Mouse (Mus musculus) midbrain, embryonic 12.5 days (tissue): Measurements from ENCODE around the gene Olfr62. TPM values are rescaled to one million over a fixed set of nuclear protein-coding genes. Genes with fewer than 3 reads are reported as not detected.

Experiments
- ATAC-seq: fragments of 200-750 bp; cut with Nextera tagmentation; 2 replicates; pipeline ENCODE4 v1.8.0; 2017; ENCODE audit warnings: low read depth, moderate TSS enrichment, moderate library complexity; ENCODE audit not compliant: low FRiP score
- H3K27ac ChIP-seq: fragments of 300-500 bp; sonication (generic); replicated peaks from 2 replicates; pipeline ENCODE4 v1.5.1; 2016; ENCODE audit warnings: mild to moderate bottlenecking
- H3K27me3 ChIP-seq: fragments of 300-500 bp; sonication (generic); 2 replicates; pipeline ENCODE4 v1.6.1; 2016; ENCODE audit warnings: mild to moderate bottlenecking
- H3K36me3 ChIP-seq: fragments of 300-500 bp; sonication (generic); 2 replicates; pipeline ENCODE4 v1.6.1; 2016
- H3K4me1 ChIP-seq: fragments of 300-500 bp; sonication (generic); 2 replicates; pipeline ENCODE4 v1.6.1; 2016
- H3K4me2 ChIP-seq: fragments of 300-500 bp; sonication (generic); replicated peaks from 2 replicates; pipeline ENCODE4 v1.6.1; 2016; ENCODE audit warnings: mild to moderate bottlenecking, moderate library complexity
- H3K4me3 ChIP-seq: fragments of 300-500 bp; sonication (generic); 2 replicates; pipeline ENCODE4 v1.5.1; 2016; ENCODE audit warnings: mild to moderate bottlenecking
- H3K9ac ChIP-seq: fragments of 300-500 bp; sonication (generic); replicated peaks from 2 replicates; pipeline ENCODE4 v1.6.1; 2016; ENCODE audit warnings: mild to moderate bottlenecking, moderate library complexity
- H3K9me3 ChIP-seq: fragments of 300-500 bp; sonication (generic); 2 replicates; pipeline ENCODE4 v1.6.1; 2016; ENCODE audit warnings: mild to moderate bottlenecking
- WGBS: fragments of 180-500 bp; shearing (Covaris S2); methylation state at CpG from one replicate; pipeline ENCODE4 v1.1.7; 2016; 5-methylcytosine and 5-hydroxymethylcytosine counted together
- polyA plus RNA-seq: library from polyadenylated mRNA; unstranded; fragments of >200 nt; fragmentation: Nextera tagmentation; extraction: Ambion mirVana; gene quantifications from 2 replicates; pipeline ENCODE4 v1.2.1, GENCODE M21; 2016

The Olfr62 gene
- polyA plus RNA-seq, 1 experiment from 2014 or later: not detected

- Histone ChIP-seq H3K27ac (no peak within 1 kb of the TSS), H3K4me1 (peaks cover 5% of the 10 kb centered on the region; the same call in 1 of the 2 replicates), H3K36me3 (no peaks in the 10 kb centered on the region), H3K4me3 (no peak within 1 kb of the TSS), H3K9ac (no peak within 1 kb of the TSS), H3K9me3 (no peaks in the 10 kb centered on the region), H3K27me3 (no peaks in the 10 kb centered on the region), H3K4me2 (no peak within 1 kb of the TSS)
- no peak for ATAC-seq
- 57% methylated on average over 12 of the region's 12 CpGs for WGBS
Measured at GRCm38 (mm10) chr4:118692412-118692973, 33.7 kb downstream of the Olfr62 start, which contains the start of gene Olfr1342. Olfr1342 (minus strand) TSS chr4:118692756.

GRCm38 (mm10) chr4:118693812-118694211, 35.1 kb downstream of the Olfr62 start:
- Histone ChIP-seq H3K4me1 (peaks cover 5% of the 10 kb centered on the region; the same call in 1 of the 2 replicates), H3K9me3 (no peaks in the 10 kb centered on the region), H3K27ac (no peak overlapping the region), H3K36me3 (no peaks in the 10 kb centered on the region), H3K27me3 (no peaks in the 10 kb centered on the region), H3K9ac (no peak overlapping the region), H3K4me2 (no peak overlapping the region), H3K4me3 (no peak overlapping the region)
- ATAC-seq: no peak
- 51% methylated on average over 2 of the region's 2 CpGs for WGBS

GRCm38 (mm10) chr4:118703223-118703622, 44.5 kb downstream of the Olfr62 start, which contains the start of gene Olfr1341:
Olfr1341 (plus strand) TSS chr4:118703523.
- ATAC-seq: no peak
- no peaks in the 10 kb centered on the region for H3K9me3 ChIP-seq
- H3K27ac ChIP-seq: no peak within 1 kb of the TSS
- 82% methylated on average over 3 of the region's 3 CpGs for WGBS
- no peak within 1 kb of the TSS for H3K9ac ChIP-seq
- no peaks in the 10 kb centered on the region for H3K4me1 ChIP-seq
- no peaks in the 10 kb centered on the region for H3K36me3 ChIP-seq
- no peak within 1 kb of the TSS for H3K4me2 ChIP-seq
- no peak within 1 kb of the TSS for H3K4me3 ChIP-seq
- H3K27me3 ChIP-seq: no peaks in the 10 kb centered on the region

- WGBS: 83% methylated on average over 5 of the region's 5 CpGs
- H3K9me3 ChIP-seq: no peaks in the 10 kb centered on the region
Measured at GRCm38 (mm10) chr4:118708086-118708485, 49.3 kb downstream of the Olfr62 start.

GRCm38 (mm10) chr4:118711656-118712055, 52.9 kb downstream of the Olfr62 start:
- 17% methylated on average over 1 of the region's 1 CpGs for WGBS
- H3K9ac ChIP-seq: no peak overlapping the region
- no peak overlapping the region for H3K27ac ChIP-seq
- no peaks in the 10 kb centered on the region for H3K4me1 ChIP-seq
- H3K27me3 ChIP-seq: no peaks in the 10 kb centered on the region
- no peaks in the 10 kb centered on the region for H3K36me3 ChIP-seq
- no peak overlapping the region for H3K4me2 ChIP-seq
- H3K4me3 ChIP-seq: no peak overlapping the region
- no peak for ATAC-seq
- no peaks in the 10 kb centered on the region for H3K9me3 ChIP-seq

More at GRCm38 (mm10) chr4:118708086-118708485, 49.3 kb downstream of the Olfr62 start:
- H3K27me3 ChIP-seq: no peaks in the 10 kb centered on the region
- no peaks in the 10 kb centered on the region for H3K4me1 ChIP-seq
- H3K36me3 ChIP-seq: no peaks in the 10 kb centered on the region
- H3K4me2 ChIP-seq: no peak overlapping the region
- no peak for ATAC-seq
- H3K27ac ChIP-seq: no peak overlapping the region
- no peak overlapping the region for H3K9ac ChIP-seq
- no peak overlapping the region for H3K4me3 ChIP-seq

Other genes with a start within 250 kb of the Olfr62 start
- 12.0 and 13.6 TPM in 2 replicates for gene Szt2, start 249.7 kb upstream of the Olfr62 start, polyA plus RNA-seq
- 144 and 147 TPM in 2 replicates for gene Med8, start 249.6 kb upstream of the Olfr62 start, polyA plus RNA-seq
- 35.4 and 37.6 TPM in 2 replicates for gene Elovl1, start 230.9 kb upstream of the Olfr62 start, polyA plus RNA-seq
- gene Cdc20, start 221.6 kb upstream of the Olfr62 start, polyA plus RNA-seq: 233 and 235 TPM in 2 replicates
- gene Mpl, start 201.4 kb upstream of the Olfr62 start, polyA plus RNA-seq: 0.54 and 0.77 TPM in 2 replicates
- gene Tie1, start 168.9 kb upstream of the Olfr62 start, polyA plus RNA-seq: 16.2 and 21.0 TPM in 2 replicates
- 0.26 and 0.48 TPM in 2 replicates for gene 2610528J11Rik, start 132.0 kb upstream of the Olfr62 start, polyA plus RNA-seq
- gene Tmem125, start 114.9 kb upstream of the Olfr62 start, polyA plus RNA-seq: 0.13 and 0.26 TPM in 2 replicates
- gene Cfap57, start 38.2 kb upstream of the Olfr62 start, polyA plus RNA-seq: 0.92 and 1.5 TPM in 2 replicates
- 167 TPM in 2 replicates for gene Ebna1bp2, start 38.2 kb upstream of the Olfr62 start, polyA plus RNA-seq
- not detected in 2 replicates for gene Olfr1342, start 33.8 kb downstream of the Olfr62 start, polyA plus RNA-seq
- not detected in 2 replicates for gene Olfr1341, start 44.6 kb downstream of the Olfr62 start, polyA plus RNA-seq
- not detected in 2 replicates for gene Olfr1340, start 61.2 kb downstream of the Olfr62 start, polyA plus RNA-seq
- not detected in 2 replicates for gene Olfr1339, start 73.2 kb downstream of the Olfr62 start, polyA plus RNA-seq
- not detected in 2 replicates for gene Olfr1338, start 99.8 kb downstream of the Olfr62 start, polyA plus RNA-seq
- gene Olfr1337, start 123.6 kb downstream of the Olfr62 start, polyA plus RNA-seq: not detected in 2 replicates
- not detected in 2 replicates for gene Olfr1335, start 151.0 kb downstream of the Olfr62 start, polyA plus RNA-seq
- gene Olfr1333, start 177.3 kb downstream of the Olfr62 start, polyA plus RNA-seq: not detected in 2 replicates
- gene Olfr1331, start 205.7 kb downstream of the Olfr62 start, polyA plus RNA-seq: not detected in 2 replicates
- gene Olfr1330, start 229.6 kb downstream of the Olfr62 start, polyA plus RNA-seq: not detected in 2 replicates